Mouse (Mus musculus) testis, adult 2 months (tissue): ENCODE data around the gene Car5a.

Experiments used
- CTCF ChIP-seq: fragments of 200-500 bp; IDR thresholded peaks from 2 replicates; pipeline ENCODE4 v1.5.1; 2012; ENCODE audit warnings: low read depth, mild to moderate bottlenecking, inconsistent platforms, low read length, moderate library complexity; ENCODE audit not compliant: control insufficient read depth, insufficient read depth, insufficient replicate concordance
- POLR2A ChIP-seq: fragments of 200-500 bp; IDR thresholded peaks from 2 replicates; pipeline ENCODE4 v1.6.1; 2012; ENCODE audit warnings: low read depth, mild to moderate bottlenecking, inconsistent platforms, low read length, moderate library complexity; ENCODE audit not compliant: control insufficient read depth

DNA sequence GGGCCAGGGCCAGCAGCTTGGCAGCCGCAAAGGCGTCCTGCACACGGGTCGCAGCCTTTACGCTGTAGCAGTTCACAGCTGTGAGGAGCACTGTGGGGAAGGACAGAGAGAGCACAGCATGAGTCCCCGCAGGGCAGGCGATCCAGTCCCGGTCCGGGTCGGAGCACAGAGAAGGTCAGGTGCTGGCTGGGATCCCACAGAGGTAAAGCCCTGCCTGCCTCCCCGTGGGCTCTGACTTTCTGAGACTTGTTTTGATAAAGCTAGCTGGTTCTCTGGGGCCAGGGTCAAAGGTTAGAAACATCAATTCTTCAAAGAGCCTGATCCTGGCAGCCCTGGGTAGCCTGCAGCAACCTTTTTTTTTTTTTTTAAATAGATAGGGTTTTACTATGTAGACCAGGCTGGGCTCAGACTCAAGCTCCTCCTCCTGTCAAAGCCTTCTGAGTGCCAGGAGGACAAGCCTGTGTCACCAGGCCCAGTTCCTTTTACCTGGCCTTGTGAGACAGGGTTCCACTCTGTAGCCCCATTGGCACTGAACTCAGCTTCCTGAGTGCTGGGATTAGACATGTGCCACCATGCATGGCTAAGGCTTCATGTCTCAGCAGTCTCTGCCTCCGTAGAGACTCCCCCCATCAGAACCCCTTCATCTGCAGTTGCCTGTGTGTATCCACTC lies 48.1 kb downstream of the Car5a start:
- TF ChIP-seq CTCF (no peak), POLR2A (no peak)
